Mouse (Mus musculus) olfactory bulb, adult 2 months (tissue): ENCODE measurements around the gene Lcn2. TPM values are rescaled to one million over a fixed set of nuclear protein-coding genes. Genes with fewer than 3 reads are reported as not detected.

Source experiments
- H3K27ac ChIP-seq: fragments of 200-500 bp; 2 replicates; pipeline ENCODE4 v1.5.1; 2012; ENCODE audit warnings: low read depth, low read length; ENCODE audit not compliant: insufficient read depth
- H3K4me1 ChIP-seq: fragments of 200-500 bp; 2 replicates; pipeline ENCODE4 v1.6.1; 2012; ENCODE audit warnings: low read length; ENCODE audit not compliant: control insufficient read depth, insufficient read depth
- H3K4me3 ChIP-seq: fragments of 200-500 bp; 2 replicates; pipeline ENCODE4 v1.5.1; 2012; ENCODE audit warnings: mild to moderate bottlenecking, low read depth, low read length, moderate library complexity; ENCODE audit not compliant: insufficient read depth
- CTCF ChIP-seq: fragments of 200-500 bp; IDR thresholded peaks from 2 replicates; pipeline ENCODE4 v1.5.1; 2012; ENCODE audit warnings: low read depth, mild to moderate bottlenecking, low read length, moderate library complexity; ENCODE audit not compliant: insufficient read depth
- POLR2A ChIP-seq: fragments of 200-500 bp; IDR thresholded peaks from 2 replicates; pipeline ENCODE4 v1.6.1; 2012; ENCODE audit warnings: mild to moderate bottlenecking, low read depth, low read length, moderate library complexity; ENCODE audit not compliant: insufficient read depth
- whole genome bisulfite sequencing: fragments of 180-500 bp; shearing (Covaris S2); methylation state at CpG from one replicate; pipeline ENCODE4 v1.1.7; 2018; 5-methylcytosine and 5-hydroxymethylcytosine counted together
- polyA plus RNA-seq: library from polyadenylated mRNA; stranded (reverse); fragments of >200 nt; gene quantifications from 2 replicates; pipeline ENCODE4 v1.2.4, GENCODE M21; 2012; ENCODE audit warnings: low replicate concordance; ENCODE audit not compliant: missing spikeins, insufficient read depth, insufficient read length

Gene Lcn2
- polyA plus RNA-seq, 1 experiment = not detected

GRCm38 (mm10) chr2:32362817-32363340 lies 25.2 kb downstream of the Lcn2 start:
- TF ChIP-seq POLR2A = peak; percentile 41; the same call in 1 of the 2 replicates
- peak; percentile 97 for TF ChIP-seq CTCF
- H3K4me3 ChIP-seq = peak overlapping the region; percentile 75
- under 1% methylated on average over 53 of the region's 53 CpGs for WGBS
- H3K4me1 ChIP-seq = peaks cover 20% of the 10 kb centered on the region
- H3K27ac ChIP-seq = peak overlapping the region; percentile 64

- peaks cover 24% of the 10 kb centered on the region for H3K4me1 ChIP-seq
- peak overlapping the region; percentile 64; the same call in 1 of the 2 replicates for H3K27ac ChIP-seq
- H3K4me3 ChIP-seq = peak overlapping the region; percentile 75
- 31% methylated on average over 5 of the region's 5 CpGs for WGBS
These were observed 25.8 kb downstream of the Lcn2 start for GRCm38 (mm10) chr2:32362274-32362673.

GRCm38 (mm10) chr2:32361437-32361836 lies 26.6 kb downstream of the Lcn2 start:
- H3K4me3 ChIP-seq = peak overlapping the region; percentile 41
- H3K4me1 ChIP-seq = peaks cover 24% of the 10 kb centered on the region
- WGBS = 3% methylated on average over 24 of the region's 24 CpGs
- 0 out of 2 replicates have a peak, but pooled peaks have one; percentile 48 for TF ChIP-seq POLR2A
- TF ChIP-seq CTCF = peak; percentile 62
- peak overlapping the region; percentile 77 for H3K27ac ChIP-seq

- Histone ChIP-seq H3K4me3 (no peak overlapping the region), H3K4me1 (peaks cover 24% of the 10 kb centered on the region), H3K27ac (peak overlapping the region; percentile 77)
- whole genome bisulfite sequencing = 7% methylated on average over 14 of the region's 14 CpGs
- no peak for TF ChIP-seq POLR2A
- TF ChIP-seq CTCF = no peak
These were observed 27.3 kb downstream of the Lcn2 start for GRCm38 (mm10) chr2:32360741-32361140.

GRCm38 (mm10) chr2:32358381-32358780 lies 29.7 kb downstream of the Lcn2 start:
- 58% methylated on average over 10 of the region's 10 CpGs for WGBS
- no peak for TF ChIP-seq POLR2A
- no peak for TF ChIP-seq CTCF
- H3K4me3 ChIP-seq = no peak overlapping the region
- peaks cover 14% of the 10 kb centered on the region for H3K4me1 ChIP-seq
- no peak overlapping the region for H3K27ac ChIP-seq

- H3K27ac ChIP-seq = no peak overlapping the region
- WGBS = 78% methylated on average over 3 of the region's 3 CpGs
- H3K4me3 ChIP-seq = no peak overlapping the region
- peaks cover 14% of the 10 kb centered on the region for H3K4me1 ChIP-seq
- TF ChIP-seq POLR2A (no peak), CTCF (no peak)
These were observed 30.3 kb downstream of the Lcn2 start for GRCm38 (mm10) chr2:32357710-32358109.

GRCm38 (mm10) chr2:32356216-32356615 lies 31.8 kb downstream of the Lcn2 start:
- WGBS = 82% methylated on average over 10 of the region's 10 CpGs
- Histone ChIP-seq H3K27ac (no peak overlapping the region), H3K4me1 (peaks cover 17% of the 10 kb centered on the region), H3K4me3 (no peak overlapping the region)
- no peak for TF ChIP-seq CTCF
- no peak for TF ChIP-seq POLR2A

- WGBS = 89% methylated on average over 3 of the region's 3 CpGs
- Histone ChIP-seq H3K4me1 (peaks cover 31% of the 10 kb centered on the region), H3K27ac (no peak overlapping the region), H3K4me3 (no peak overlapping the region)
- no peak for TF ChIP-seq POLR2A
- TF ChIP-seq CTCF = no peak
These were observed 33.6 kb downstream of the Lcn2 start for GRCm38 (mm10) chr2:32354336-32354895.

- Histone ChIP-seq H3K4me1 (peaks cover 37% of the 10 kb centered on the region), H3K27ac (no peak overlapping the region), H3K4me3 (no peak overlapping the region)
- TF ChIP-seq POLR2A (no peak), CTCF (no peak)
- WGBS = 77% methylated on average over 6 of the region's 6 CpGs
These were observed 34.2 kb downstream of the Lcn2 start for GRCm38 (mm10) chr2:32353836-32354235.
